Mouse (Mus musculus) embryonic facial prominence, embryonic 14.5 days (tissue): ENCODE measurements around the gene Tha1. TPM values are rescaled to one million over a fixed set of nuclear protein-coding genes. Genes with fewer than 3 reads are reported as not detected.
A peak's percentile ranks its signal among the peaks of the same experiment; 100 is the strongest.

Experiments used
- ATAC-seq: fragments of 200-750 bp; cut with Nextera tagmentation; 2 replicates; pipeline ENCODE4 v1.8.0; 2017; ENCODE audit warnings: low read depth, moderate number of reproducible peaks, moderate TSS enrichment
- DNase-seq: peaks from one replicate; pipeline ENCODE4 v3.0.0-alpha.2; 2015; ENCODE audit warnings: low spot score
- H3K27ac ChIP-seq: fragments of 300-500 bp; sonication (generic); replicated peaks from 2 replicates; pipeline ENCODE4 v1.5.1; 2014; ENCODE audit warnings: low read depth, mild to moderate bottlenecking, low read length, moderate library complexity
- H3K27me3 ChIP-seq: fragments of 300-500 bp; sonication (generic); replicated peaks from 2 replicates; pipeline ENCODE4 v1.6.1; 2014; ENCODE audit warnings: low read length; ENCODE audit not compliant: control insufficient read depth, insufficient read depth
- H3K36me3 ChIP-seq: fragments of 300-500 bp; sonication (generic); 2 replicates; pipeline ENCODE4 v1.6.1; 2014; ENCODE audit warnings: low read length, mixed read lengths; ENCODE audit not compliant: control insufficient read depth, insufficient read depth
- H3K4me1 ChIP-seq: fragments of 300-500 bp; sonication (generic); 2 replicates; pipeline ENCODE4 v1.6.1; 2014; ENCODE audit warnings: antibody characterized with exemption, low read length; ENCODE audit not compliant: control insufficient read depth, insufficient read depth
- H3K4me2 ChIP-seq: fragments of 300-500 bp; sonication (generic); 2 replicates; pipeline ENCODE4 v1.6.1; 2014; ENCODE audit warnings: low read depth, mild to moderate bottlenecking, low read length, moderate library complexity, mixed read lengths
- H3K4me3 ChIP-seq: fragments of 300-500 bp; sonication (generic); 2 replicates; pipeline ENCODE4 v1.5.1; 2014; ENCODE audit warnings: low read depth, mild to moderate bottlenecking, low read length
- H3K9ac ChIP-seq: fragments of 300-500 bp; sonication (generic); 2 replicates; pipeline ENCODE4 v1.6.1; 2014; ENCODE audit warnings: low read depth, mild to moderate bottlenecking, low read length, moderate library complexity, mixed read lengths
- H3K9me3 ChIP-seq: fragments of 300-500 bp; sonication (generic); 2 replicates; pipeline ENCODE4 v1.6.1; 2016; ENCODE audit warnings: low read length; ENCODE audit not compliant: control insufficient read depth
- WGBS: fragments of 180-500 bp; shearing (Covaris S2); extraction: QIAGEN DNeasy Blood & Tissue Kit; methylation state at CpG from one replicate; pipeline ENCODE4 v1.1.7; 2014; 5-methylcytosine and 5-hydroxymethylcytosine counted together
- polyA plus RNA-seq: library from polyadenylated mRNA; unstranded; fragments of >200 nt; fragmentation: Nextera tagmentation; extraction: Ambion mirVana; gene quantifications from 2 replicates; pipeline ENCODE4 v1.2.1, GENCODE M21; 2014

Gene Tha1
- polyA plus RNA-seq, 1 experiment from 2014 or later: 4.2 TPM

DNA sequence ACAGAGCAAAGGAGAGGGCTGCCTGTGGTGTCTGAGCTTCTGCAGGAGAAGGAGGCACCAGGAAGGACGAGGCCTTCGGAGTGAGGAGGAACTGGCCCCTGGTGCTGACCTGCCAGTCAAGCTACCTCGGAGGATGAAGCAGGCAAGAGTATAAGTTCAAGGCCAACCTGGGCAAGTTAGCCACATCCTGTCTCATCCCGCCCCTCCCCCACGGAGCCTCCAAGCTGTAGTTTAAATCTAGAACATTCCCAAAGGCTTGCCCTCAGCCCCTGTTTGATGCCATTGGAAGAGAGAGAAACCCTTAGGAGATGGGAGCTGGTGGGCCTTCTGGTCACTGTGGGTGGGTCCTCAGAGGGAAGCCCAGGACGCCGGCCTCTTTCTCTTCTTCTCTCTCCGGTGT lies 31.2 kb upstream of the Tha1 start:
- Histone ChIP-seq H3K9ac (no peak overlapping the region), H3K4me1 (no peaks in the 10 kb centered on the region), H3K4me3 (no peak overlapping the region), H3K4me2 (no peak overlapping the region), H3K27ac (no peak overlapping the region), H3K36me3 (no peaks in the 10 kb centered on the region), H3K9me3 (no peaks in the 10 kb centered on the region), H3K27me3 (no peaks in the 10 kb centered on the region)
- WGBS: 78% methylated on average over 8 of the region's 8 CpGs
- ATAC-seq: no peak
- DNase-seq: no peak

DNA sequence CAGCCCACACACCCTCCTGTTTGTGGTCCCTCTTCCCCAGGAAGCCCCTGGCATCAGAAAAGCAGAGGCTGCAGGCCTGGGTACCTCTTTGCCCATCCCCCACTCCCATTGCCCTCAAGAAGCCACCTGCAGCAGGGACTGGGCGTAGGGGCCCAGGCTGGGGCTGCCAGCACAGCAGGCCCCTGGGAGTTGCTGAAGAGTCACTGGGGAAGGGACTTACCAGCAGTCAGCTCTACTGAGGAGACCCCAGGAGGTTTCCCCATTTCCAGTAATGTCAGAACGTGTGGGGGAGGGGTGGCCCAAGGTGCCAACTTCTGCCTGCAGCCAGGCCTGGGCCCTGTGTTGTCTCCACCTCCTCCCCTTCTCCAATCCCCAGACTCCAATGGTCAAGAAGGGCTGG lies 29.0 kb upstream of the Tha1 start:
- no peaks in the 10 kb centered on the region for H3K36me3 ChIP-seq
- ATAC-seq: no peak
- DNase-seq: no peak

DNA sequence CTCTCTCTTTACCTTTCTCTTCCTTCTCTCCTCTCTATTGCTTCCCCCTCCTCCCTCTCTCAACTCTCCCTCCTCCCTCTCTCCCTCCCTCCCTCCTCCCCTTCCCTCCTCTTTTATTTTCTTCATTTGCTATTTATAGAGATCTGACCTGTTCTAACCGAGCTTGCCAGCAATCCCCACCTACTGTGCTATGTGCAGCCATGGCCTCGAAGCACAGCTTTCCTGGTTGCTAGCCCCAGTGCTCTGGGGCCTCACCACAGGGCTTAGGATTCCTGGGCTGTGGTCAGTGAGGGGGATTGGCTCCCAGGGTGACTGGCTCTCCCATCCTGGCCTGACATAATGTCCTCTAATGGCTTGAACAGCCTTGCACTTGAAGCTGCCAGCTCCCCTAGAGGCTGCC lies 23.3 kb upstream of the Tha1 start:
- H3K27me3 ChIP-seq: no peaks in the 10 kb centered on the region

More for the DNA sequence above, 29.0 kb upstream of the Tha1 start:
- no peaks in the 10 kb centered on the region for H3K9me3 ChIP-seq
- H3K27ac ChIP-seq: no peak overlapping the region
- H3K9ac ChIP-seq: no peak overlapping the region
- H3K27me3 ChIP-seq: no peaks in the 10 kb centered on the region
- no peak overlapping the region for H3K4me3 ChIP-seq
- H3K4me1 ChIP-seq: no peaks in the 10 kb centered on the region
- H3K4me2 ChIP-seq: no peak overlapping the region
- 64% methylated on average over 2 of the region's 2 CpGs for WGBS

DNA sequence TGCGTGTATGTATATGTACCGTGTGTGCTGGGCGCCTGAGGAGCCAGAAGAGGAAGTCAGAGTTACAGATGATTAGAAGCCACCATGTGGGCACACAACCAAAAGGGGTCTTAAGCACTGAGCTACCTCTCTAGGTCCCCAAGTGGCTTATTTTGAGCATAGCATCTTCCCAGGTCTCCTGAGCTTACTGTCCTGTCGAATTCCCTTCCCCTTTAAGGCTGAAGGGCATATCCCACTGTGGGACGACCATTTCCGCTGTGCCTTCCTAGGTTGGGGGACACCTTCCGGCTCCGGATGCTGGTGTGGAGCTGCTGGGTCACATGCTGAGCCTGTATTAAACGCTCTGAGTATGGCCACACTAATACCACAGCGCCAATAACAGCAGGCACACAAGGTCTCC lies 21.4 kb upstream of the Tha1 start:
- 59% methylated on average over 10 of the region's 10 CpGs for WGBS
- H3K27ac ChIP-seq: no peak overlapping the region
- no peak for ATAC-seq
- H3K9ac ChIP-seq: no peak overlapping the region
- no peak overlapping the region for H3K4me3 ChIP-seq
- H3K9me3 ChIP-seq: no peaks in the 10 kb centered on the region
- peaks cover 3% of the 10 kb centered on the region for H3K27me3 ChIP-seq
- H3K36me3 ChIP-seq: no peaks in the 10 kb centered on the region
- H3K4me2 ChIP-seq: no peak overlapping the region
- no peak for DNase-seq
- peaks cover 14% of the 10 kb centered on the region for H3K4me1 ChIP-seq

More for the DNA sequence above, 23.3 kb upstream of the Tha1 start:
- no peaks in the 10 kb centered on the region for H3K36me3 ChIP-seq
- H3K9ac ChIP-seq: no peak overlapping the region
- H3K4me2 ChIP-seq: no peak overlapping the region
- DNase-seq: no peak
- WGBS: 47% methylated on average over 2 of the region's 2 CpGs
- no peaks in the 10 kb centered on the region for H3K9me3 ChIP-seq
- no peak overlapping the region for H3K4me3 ChIP-seq
- no peak for ATAC-seq
- H3K27ac ChIP-seq: no peak overlapping the region
- H3K4me1 ChIP-seq: no peaks in the 10 kb centered on the region

DNA sequence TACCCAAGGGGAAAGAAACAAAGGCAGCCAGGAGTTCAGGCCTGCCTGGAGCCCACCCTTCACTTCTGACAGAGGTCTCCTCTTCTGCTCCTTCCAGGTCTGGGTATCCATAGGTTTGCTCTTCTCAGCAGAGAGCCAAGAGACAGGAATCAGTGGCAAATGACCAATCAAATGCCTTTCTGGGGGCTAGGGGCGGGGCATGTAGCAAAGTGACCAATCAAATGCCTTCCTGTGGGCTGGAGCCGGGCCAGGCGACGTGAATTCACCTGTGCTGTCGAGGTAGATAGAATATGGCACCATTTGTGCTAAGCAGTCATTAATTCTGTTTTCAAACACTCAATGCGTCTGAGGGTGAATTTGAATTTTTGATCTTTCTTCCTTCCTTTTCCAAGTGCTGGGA lies 18.9 kb upstream of the Tha1 start:
- Histone ChIP-seq H3K4me3 (no peak overlapping the region), H3K36me3 (no peaks in the 10 kb centered on the region), H3K4me2 (no peak overlapping the region), H3K27me3 (peaks cover 3% of the 10 kb centered on the region), H3K9me3 (no peaks in the 10 kb centered on the region), H3K9ac (no peak overlapping the region), H3K4me1 (peaks cover 29% of the 10 kb centered on the region), H3K27ac (no peak overlapping the region)
- ATAC-seq (no peak), DNase-seq (no peak)
- WGBS: 42% methylated on average over 6 of the region's 6 CpGs

DNA sequence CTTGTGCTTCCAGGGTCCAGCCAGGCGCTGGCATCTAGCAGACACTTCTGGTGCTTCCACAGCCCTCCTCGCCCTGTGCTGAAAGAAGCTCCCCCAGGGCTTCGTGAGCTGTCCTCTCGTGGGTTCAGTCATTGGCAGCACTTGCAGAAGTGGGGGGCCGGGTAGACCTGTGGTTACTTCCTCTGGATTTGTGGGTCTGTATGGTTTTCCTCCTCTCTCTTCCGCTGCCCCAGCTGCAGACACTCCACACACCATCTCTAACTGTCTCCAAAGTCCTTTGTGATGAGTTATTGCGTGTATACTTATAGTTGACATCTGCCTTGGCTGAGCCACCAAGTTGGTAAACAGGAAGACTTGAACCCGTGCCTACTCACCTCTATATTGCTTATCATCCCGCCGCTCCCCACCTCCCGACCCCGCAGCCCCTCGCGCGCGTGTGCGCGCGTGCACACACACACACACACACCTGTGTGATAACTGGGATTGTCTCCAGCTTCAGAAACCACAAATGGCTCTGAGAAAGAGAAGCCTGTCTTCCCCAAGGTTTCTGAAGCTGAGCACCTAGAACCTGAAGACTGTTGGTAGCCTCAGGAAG lies 18.4 kb upstream of the Tha1 start:
- Histone ChIP-seq H3K9ac (no peak overlapping the region), H3K36me3 (no peaks in the 10 kb centered on the region), H3K9me3 (no peaks in the 10 kb centered on the region), H3K4me3 (no peak overlapping the region), H3K27ac (no peak overlapping the region), H3K4me1 (peaks cover 29% of the 10 kb centered on the region), H3K4me2 (no peak overlapping the region), H3K27me3 (peaks cover 3% of the 10 kb centered on the region)
- DNase-seq (no peak), ATAC-seq (no peak)
- 89% methylated on average over 19 of the region's 19 CpGs for WGBS

DNA sequence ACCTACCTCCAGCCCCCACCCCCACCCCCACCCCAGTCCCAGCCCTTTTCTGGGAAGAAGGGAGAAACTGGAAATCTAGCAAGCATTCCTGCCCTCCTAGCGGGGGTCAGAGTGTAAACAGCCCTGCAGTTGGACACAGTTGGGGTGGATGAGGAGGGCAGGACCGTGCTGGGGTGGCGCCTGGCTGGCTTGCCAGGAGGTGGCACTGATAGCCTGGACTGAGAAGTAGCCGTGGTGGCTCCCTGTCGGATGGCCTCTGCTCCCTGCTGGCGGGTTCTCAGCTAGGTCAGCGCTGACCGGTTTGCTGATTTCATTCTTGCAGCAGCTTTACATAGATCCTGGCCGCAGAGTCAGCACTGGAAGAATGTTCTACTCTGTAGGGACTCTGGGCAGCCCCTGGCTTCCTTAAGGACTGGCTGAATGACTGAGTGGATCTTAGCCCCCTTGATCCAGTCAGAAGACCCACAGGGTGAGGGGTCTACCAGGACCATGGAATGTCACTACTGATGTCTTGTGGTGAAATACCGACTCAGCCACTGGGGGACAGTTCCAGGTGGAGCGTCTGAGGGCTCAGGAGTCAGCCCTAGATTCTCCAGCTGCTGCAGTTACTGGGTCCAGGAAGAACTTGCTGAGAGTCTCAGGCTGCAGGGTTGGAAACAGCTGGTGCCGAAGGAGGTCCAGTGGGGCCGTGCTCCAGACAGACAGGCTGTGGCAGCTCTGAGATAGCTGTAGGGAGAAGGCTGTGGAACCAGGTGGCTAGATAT lies 17.4 kb upstream of the Tha1 start:
- ATAC-seq (peak; percentile 28; the same call in 1 of the 2 replicates), DNase-seq (no peak)
- 35% methylated on average over 8 of the region's 13 CpGs for WGBS
- Histone ChIP-seq H3K36me3 (no peaks in the 10 kb centered on the region), H3K4me1 (peaks cover 29% of the 10 kb centered on the region), H3K27me3 (peaks cover 3% of the 10 kb centered on the region), H3K27ac (peak overlapping the region; percentile 21; the same call in 1 of the 2 replicates), H3K9ac (peak overlapping the region; percentile 21), H3K4me3 (no peak overlapping the region), H3K4me2 (peak overlapping the region; percentile 58), H3K9me3 (no peaks in the 10 kb centered on the region)

DNA sequence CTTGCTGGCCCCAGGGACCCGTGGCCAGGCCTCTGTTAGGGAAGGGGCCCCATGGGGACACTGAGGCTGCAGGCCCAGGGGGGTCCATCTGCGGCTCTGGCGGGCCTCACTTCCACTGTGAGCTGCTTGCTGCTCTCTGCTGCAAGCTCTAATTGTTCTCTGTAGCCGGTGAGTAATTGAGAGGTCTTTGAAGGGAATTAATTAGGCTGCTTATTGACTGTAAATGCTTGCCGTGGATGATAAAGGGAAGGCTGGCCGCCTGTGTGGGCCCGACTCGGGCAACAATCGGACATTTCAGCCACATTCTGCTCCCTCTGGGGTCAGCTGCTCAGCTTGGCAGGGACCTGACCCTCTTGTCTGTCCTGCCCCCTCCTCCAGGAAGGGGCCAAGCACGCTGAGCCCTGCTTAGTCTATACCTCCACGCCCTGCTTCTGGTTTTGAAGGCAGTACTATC lies 16.6 kb upstream of the Tha1 start:
- H3K27ac ChIP-seq: peak overlapping the region; percentile 21; the same call in 1 of the 2 replicates
- H3K4me3 ChIP-seq: peak overlapping the region; percentile 28
- no peaks in the 10 kb centered on the region for H3K36me3 ChIP-seq
- 12% methylated on average over 11 of the region's 11 CpGs for WGBS
- ATAC-seq: peak; percentile 27; the same call in 1 of the 2 replicates
- peaks cover 29% of the 10 kb centered on the region for H3K4me1 ChIP-seq
- peak overlapping the region; percentile 58 for H3K4me2 ChIP-seq
- H3K9ac ChIP-seq: peak overlapping the region; percentile 54
- DNase-seq: no peak
- no peaks in the 10 kb centered on the region for H3K9me3 ChIP-seq
- peaks cover 3% of the 10 kb centered on the region for H3K27me3 ChIP-seq
